Mouse (Mus musculus): ENCODE data around the gene Furin.

Gene Furin

GRCm38 (mm10) chr7:80426363-80426762 is 21.1 kb upstream of the Furin start:
- peak; percentile 45 for DNase-seq

DNA sequence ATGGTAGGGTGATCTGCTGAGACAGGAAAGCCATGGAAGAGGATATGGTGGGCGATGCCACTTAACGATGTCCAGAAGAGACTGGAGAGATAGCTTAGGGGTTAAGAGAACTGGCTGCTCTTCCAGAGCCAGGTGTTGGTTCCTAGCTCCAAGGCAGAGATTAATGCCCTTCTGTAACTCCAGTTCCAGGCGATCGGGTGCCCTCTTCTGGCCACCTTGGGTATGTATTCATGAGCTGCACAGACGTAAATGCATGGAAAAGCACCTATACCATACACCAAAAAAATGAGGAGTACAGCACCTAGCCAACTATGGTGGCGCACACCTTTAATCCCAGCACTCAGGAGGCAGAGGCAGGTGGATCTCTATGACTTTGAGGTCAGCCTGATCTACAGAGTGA is 19.5 kb upstream of the Furin start:
- no peak for DNase-seq

- no peak for DNase-seq
Observed at GRCm38 (mm10) chr7:80422759-80423480, 17.7 kb upstream of the Furin start.

DNA sequence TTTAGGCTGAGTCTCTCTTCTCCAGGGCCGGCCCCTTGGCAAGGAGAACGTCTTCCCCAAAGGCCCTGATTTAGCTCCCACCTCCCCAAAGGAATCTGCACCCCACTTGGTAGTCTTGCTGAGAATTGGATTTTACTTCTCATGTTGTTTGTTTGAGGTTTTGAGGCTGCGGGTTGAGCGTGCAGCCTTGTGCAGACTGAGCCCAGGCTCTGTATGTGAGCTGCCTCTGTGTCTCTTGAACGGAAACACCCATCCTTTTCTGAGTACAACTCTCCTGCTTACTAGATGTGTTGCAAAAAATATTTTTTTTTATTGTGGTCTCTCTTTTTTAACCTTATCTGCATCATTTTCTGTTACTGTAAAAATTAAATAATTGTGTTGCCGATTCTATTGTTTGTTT is 16.3 kb upstream of the Furin start:
- no peak for DNase-seq

GRCm38 (mm10) chr7:80420586-80420985 is 15.3 kb upstream of the Furin start:
- no peak for DNase-seq

- no peak for DNase-seq
Observed at GRCm38 (mm10) chr7:80419278-80419677, 14.0 kb upstream of the Furin start.

GRCm38 (mm10) chr7:80418036-80418435 is 12.8 kb upstream of the Furin start:
- DNase-seq = no peak

- DNase-seq = no peak
Observed at GRCm38 (mm10) chr7:80417601-80418000, 12.4 kb upstream of the Furin start.

DNA sequence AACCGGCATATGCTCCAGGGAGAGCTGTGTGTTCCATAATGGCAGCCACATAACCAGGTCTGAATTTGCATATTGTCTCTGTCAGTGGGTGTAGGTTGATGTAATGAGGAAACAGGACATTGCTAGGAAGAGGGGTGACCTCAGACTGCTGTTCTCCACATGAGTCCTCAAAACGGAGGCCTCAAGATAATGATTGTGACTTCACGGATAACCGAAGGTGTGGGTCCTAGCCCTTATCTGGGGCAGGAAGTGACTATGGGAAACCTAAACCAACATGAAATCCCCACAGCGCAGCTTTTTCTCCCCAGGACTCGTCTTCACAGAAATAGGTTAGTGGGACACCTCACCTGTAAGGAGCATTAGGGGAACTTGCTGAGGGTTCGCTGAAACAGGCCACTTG is 11.7 kb upstream of the Furin start:
- no peak for DNase-seq

DNA sequence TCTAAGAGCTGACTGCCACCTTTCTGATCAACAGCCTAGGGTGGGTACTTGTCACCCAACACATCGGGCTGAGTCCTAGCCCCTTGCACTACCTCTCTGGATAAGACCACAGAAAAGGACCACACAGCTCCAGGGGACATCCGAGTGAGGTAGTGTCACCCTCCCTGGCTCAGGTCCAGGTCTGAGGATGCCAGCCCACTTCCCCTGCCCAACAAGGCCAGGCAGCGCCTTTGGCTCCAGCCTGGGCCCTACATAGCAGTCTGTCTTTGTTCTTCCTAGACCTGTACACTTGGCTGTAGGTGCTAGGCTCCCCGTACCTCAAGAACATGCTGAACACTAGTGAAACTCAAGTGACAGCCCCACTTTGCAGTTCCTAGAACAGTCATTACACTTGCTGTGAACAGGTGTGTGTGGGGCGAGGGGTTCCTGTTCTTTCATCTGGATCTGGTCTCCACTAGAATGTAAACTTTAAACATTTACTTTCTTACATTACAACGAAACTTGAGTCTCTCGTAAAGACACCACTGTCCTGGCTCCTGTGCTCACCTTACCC is 9.1 kb upstream of the Furin start:
- DNase-seq = no peak

- no peak for DNase-seq
Observed at GRCm38 (mm10) chr7:80413512-80414302, 8.5 kb upstream of the Furin start.

- no peak for DNase-seq
Observed at GRCm38 (mm10) chr7:80412781-80413180, 7.5 kb upstream of the Furin start.

DNA sequence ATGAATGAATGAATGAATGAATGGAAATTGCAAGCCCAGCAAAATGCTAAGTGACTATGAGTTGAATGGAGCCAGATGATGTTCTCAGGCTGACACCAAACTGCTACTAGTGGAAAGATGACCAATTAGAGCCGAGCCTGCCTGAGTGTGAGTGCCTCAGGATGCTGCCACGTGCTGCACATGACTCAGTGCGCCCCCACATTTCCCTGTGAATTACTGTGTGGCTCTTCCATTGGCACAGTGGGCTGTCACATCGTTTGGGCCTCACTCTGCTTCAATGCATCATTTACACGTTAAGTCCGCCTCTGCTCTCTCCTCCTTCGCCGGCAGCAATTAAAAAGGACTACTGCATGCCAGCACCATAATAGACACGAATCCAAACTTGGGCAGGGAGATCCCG is 7.0 kb upstream of the Furin start:
- no peak for DNase-seq

- no peak for DNase-seq
Observed at GRCm38 (mm10) chr7:80410380-80410779, 5.1 kb upstream of the Furin start.

GRCm38 (mm10) chr7:80407712-80408111 is 2.5 kb upstream of the Furin start:
- no peak for DNase-seq

DNA sequence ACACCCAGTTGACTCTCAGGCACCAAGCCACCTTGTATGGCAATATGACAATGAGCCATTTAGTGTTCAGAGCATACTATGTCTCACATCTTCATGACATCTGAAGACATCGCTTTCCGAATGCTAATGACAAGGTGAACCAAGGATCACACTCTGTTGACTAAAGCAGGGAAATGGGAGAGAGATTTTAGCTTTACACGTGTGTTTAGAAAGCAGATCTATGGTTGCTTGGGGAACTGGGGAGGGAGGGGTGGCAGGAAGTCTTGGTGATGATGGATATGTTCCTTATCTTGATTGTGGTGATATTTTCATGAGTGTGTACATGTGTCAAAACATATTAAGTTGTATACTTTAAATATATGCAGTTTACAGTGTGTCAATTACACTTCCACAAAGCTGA is 950 bp upstream of the Furin start:
- DNase-seq = no peak

DNA sequence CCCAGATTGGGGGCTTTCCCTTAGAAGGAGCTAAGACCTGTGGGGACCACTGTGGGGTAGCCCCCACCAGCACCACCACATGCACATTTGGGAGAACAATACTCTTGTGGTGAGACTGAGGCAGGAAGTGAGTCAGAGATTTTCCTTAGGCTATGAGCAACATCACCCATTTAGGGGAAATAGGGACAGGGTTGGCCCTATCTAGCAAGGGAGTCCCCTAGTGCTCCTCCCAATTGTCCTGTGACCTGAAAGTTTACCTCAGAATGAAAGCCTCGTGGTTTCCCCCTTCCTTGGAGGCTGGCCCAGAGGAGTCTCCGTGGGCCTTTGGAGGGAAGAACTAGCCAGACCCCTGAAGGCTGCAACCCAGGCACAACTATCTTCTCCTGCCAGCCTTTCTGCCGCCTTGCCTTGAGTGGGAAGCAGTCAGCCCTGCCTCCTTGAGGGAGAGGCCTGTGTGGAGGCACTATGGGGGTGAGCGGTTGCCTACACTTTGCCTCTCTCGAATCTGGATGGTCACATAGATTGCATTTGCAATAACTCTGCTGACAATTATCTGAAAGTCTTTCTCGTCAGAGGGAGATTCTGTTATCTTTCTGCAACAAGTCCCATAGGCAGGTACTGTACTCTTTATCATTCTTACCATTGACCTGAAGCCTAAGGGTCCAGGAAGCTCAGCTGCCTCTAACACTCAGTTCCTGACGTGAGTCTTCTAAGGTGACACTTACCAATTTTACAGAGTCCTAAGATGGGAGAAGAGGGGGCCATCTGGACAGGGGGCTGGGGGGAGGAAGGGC is 938 bp downstream of the Furin start:
- DNase-seq = peak; percentile 43

- DNase-seq = peak; percentile 93
Observed at GRCm38 (mm10) chr7:80403551-80403950, 1.7 kb downstream of the Furin start.

DNA sequence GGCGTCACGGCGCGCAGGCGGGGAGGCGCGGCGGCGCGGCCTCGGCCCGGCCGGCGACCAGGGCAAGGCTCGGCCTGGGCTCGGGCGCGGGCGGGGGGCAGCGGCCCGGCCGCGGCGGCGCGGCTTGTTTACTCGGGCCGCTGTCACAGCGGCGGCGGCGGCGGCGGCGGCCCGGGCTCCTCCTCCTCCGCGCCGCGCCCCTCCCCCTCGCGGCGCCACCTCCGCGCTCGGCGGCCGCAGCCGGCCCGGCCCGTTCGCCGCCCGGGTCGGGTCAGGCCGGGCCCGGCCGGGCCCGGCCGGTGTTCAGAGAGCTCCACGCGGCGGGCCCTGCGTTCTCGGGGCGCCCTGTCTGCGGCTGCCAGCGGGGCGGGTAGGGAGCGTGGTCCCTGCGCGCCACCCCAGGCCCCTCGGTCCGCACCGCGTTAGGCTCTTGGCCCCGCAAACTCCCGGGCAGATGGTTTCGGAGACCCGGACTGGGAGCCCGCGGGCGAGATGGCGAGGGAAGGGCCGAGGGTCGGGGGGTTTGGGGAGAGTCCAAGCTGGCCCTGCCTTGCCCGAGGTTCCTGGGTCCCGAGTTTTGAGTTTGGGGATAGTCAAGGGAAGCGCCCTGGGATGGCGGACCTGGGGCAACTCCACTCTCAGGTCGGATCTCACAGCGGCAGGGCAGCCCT is 2.5 kb downstream of the Furin start:
- DNase-seq = peak; percentile 77

DNA sequence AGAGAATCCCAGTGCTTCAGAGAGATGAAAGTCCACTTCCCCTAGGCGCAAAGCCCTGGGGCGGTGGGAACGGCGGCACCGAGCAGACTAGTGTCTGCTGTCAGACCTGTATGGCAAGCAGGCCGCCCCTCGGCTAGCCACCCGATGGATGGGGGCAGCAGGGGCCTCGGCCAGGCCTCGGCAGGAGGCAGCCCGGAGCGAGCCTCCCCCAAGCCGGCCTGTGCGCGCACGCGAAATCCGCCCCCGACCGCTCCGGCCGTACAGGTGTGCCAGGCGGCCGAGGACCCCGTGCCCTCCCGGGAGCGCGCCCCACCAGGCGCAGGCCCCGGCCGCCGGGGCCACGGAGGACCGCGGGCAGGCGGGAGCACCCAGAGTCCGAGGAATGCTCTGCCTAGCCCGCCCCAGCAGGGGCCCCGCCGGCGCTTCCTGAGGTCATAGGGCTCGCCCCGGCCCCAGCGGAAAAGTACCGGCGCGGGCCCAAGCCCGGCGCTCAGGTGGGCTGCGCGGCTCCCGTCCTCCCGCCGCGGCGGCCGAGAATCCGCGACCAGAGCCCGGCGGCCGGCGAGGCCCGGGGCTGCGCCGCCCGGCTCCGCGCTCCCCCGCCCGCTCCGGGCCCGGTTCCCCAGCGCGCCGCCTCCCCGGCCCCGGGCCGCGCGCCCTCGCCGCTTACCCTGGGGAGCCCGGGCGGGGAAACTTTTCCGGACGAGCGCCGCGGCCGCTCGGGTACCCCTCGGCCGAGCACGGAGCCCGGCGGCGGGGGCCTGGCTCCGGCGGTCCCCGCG is 3.2 kb downstream of the Furin start:
- DNase-seq = peak; percentile 65

- DNase-seq = peak; percentile 59
Observed at GRCm38 (mm10) chr7:80401041-80401859, 4.0 kb downstream of the Furin start.

All from lung, postnatal 10 days (tissue).